Mouse (Mus musculus): ENCODE data around the gene Lrrc14b.

DNA sequence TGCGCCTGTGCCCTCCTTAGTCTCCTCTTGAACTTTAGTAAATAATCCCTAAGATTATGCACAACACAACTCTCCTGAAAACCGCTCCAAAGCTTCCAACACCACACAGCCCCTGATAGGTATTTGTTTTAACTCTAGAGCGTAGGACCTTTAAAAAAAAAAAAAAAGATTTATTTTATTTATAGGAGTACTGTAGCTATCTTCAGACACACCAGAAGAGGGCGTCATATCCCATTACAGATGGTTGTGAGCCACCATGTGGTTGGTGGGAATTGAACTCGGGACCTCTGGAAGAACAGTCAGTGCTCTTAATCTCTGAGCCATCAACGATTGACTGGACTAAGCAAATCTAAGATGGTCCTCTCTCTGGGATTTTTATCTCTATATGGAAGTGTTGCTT, 25.9 kb upstream of the Lrrc14b start:
- TF ChIP-seq CTCF (IDR thresholded peaks at IDR 0.05; ENCODE audit: control insufficient read depth, insufficient read depth, insufficient replicate concordance, low read depth, low read length) (no peak), POLR2A (IDR thresholded peaks at IDR 0.05; ENCODE audit: control insufficient read depth, low read depth, low read length) (no peak)

Measured in testis, adult 2 months (tissue).